Mouse (Mus musculus): ENCODE data around the gene Gm21094.
"Not testable (repeated sequence)": the region's sequence is repeated elsewhere in the genome, so short reads cannot be mapped to it uniquely, and the experiment has no call there.

The Gm21094 gene

DNA sequence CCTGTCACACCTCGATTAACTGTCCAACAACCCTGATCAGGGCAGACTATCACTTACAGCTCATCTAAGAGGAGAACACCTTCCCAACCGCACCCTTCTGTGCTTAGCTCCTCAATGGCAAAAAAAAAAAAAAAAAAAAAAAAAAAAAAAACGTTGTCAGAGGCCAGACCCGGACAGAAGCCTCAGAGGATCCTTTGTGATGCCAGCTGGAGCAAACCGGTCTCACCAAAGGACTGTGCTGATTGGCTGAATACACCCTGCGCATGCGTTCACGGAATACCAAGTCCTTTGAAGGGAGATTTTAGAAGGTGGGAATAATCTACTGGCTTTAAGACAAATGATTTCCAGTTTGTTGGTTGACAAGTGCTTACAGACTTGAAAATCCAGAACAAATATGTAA lies at the start of gene Gm21094:
Gene Gm21094, minus strand, starts transcription at position 101 of the 400 bp plus-strand sequence.
- in situ Hi-C loops (cut with MboI, MseI): not testable (repeated sequence)
